Mouse (Mus musculus) right cerebral cortex, adult 18-20 months (tissue): ENCODE data around the gene Pdcd1lg2.

ENCODE experiments used
- DNase-seq: peaks from one replicate; pipeline ENCODE4 v3.0.0; 2022; ENCODE audit warnings: mixed read lengths

Gene Pdcd1lg2

DNA sequence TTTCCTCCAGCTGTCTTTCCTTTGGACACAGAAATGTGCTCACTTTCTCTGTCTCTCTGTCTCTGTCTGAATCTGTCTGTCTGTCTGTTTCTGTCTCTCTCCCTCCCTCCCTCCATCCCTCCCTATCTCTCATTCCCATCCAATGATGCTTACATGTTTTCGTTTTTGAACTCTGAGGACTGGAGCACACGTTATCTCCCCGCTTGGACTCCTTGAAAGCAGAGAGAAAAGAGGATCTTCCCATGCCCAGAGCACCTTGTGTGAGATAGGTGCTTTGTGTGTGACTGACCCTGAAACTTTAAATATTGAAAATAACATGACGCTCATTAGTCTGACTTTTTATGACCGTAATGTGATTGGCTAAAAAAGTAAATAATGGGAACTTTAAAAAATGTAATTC is 62.2 kb downstream of the Pdcd1lg2 start:
- DNase-seq = no peak

DNA sequence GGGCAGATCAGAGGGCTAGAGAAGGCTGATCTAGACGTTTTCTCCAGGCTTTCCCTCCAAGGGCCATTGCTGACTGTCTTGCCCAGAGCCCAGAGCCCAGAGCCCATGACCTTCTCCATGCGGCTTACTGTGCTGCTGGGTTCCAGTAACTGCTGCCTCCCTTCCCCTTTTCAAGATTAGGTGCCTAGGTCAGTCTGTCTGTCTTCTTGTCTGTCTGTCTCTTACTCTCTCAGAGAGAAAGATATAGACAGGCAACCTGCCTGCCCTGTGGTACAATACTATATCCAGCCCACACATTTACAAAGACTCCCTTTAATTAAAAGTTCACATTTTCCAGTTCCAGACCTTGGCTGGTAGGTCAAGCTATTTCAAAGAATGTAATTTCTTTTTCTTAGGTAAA is 64.1 kb downstream of the Pdcd1lg2 start:
- DNase-seq = no peak

DNA sequence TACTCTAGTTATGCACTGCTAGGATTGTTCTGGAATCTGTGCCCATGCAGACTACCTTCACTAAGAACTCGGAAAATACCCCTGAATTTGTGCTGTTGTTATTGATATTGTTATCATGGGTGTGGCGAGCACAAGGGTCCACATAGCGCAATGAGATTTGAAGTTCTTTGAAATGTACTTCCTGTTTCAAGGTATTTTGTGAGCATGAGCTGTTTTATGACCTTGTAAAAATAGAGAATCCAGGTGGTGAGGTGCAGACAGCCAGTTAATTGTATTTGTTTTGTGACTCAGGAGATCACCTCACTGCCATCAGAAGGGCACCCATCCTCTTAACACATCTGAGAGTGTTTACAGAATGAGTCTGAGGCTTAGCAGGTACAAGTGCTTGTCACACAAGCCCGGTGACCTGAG is 64.5 kb downstream of the Pdcd1lg2 start:
- DNase-seq = no peak

DNA sequence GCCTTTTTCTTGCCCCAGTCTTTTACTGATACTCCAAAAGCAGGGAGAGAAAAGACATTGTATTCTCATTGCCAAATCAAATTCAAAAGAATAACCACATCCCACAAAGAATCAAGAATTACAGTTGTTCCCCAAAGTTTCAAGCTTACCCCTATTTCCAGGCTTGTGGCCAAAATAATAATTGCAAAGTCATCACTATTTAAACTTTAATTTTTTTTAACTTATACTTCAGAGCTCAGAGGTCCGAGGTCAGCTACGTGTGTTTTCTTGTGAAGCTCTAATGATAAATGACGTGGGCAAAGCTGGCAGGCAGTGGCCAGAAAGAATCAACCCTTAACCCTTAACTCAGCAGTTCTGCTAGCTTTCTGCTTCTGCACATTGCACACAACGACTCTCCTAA is 67.9 kb downstream of the Pdcd1lg2 start:
- no peak for DNase-seq

DNA sequence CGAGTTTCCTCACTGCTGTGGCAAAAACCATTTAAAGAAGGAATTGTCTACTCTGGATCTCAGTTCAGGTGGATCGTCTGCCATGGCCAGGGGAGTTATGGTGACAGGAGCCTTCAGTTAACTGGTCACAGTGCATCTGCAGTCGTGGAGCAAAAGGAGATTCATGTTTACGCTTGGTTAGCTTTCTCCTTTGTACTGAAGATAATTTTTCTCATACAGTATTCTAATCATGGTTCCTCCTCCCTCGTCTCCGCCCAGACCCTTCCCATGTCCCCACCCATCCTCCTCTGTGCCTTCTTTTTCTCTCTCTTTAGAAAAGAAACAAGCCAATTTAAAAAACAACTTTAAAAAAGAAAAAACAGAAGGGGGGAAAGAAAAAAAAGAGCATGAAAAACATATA is 70.9 kb downstream of the Pdcd1lg2 start:
- DNase-seq = no peak

DNA sequence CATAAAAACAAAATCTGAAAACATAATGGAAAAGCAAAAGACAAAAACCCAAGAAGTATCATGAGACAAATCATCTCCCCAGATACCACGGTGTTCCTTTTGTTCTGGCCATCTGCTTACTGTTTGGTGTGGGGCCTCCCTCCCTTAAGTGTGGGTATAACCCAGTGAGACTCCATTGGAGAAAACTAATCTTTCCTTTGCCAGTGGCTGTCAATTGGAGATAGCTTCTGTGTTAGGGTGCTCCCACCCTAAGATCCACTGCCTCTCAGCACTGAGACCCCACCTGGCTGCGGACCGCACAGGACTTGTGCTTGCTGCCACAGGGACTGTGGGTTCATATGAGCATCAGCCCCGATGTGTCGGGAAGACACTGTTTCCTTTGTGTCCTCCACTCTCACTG is 71.4 kb downstream of the Pdcd1lg2 start:
- no peak for DNase-seq

DNA sequence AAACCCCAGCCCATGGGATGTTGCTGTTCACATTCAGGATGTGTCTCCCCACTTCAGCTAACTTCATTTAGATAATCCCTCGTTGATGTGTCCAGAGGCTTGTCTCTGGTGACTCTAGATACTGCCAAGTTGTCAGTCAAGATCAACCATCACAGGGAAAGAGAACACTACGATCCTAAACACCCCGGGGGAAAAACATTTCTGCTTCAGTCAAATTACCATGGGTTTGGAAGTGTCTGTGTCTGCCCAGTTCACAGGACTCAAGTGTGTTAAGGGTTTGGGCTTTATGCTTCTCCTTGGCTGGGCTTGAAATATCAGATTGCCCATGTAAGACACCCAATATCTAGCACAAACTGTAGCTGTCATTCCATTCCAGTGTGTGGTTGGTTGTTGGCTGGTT is 71.9 kb downstream of the Pdcd1lg2 start:
- no peak for DNase-seq

DNA sequence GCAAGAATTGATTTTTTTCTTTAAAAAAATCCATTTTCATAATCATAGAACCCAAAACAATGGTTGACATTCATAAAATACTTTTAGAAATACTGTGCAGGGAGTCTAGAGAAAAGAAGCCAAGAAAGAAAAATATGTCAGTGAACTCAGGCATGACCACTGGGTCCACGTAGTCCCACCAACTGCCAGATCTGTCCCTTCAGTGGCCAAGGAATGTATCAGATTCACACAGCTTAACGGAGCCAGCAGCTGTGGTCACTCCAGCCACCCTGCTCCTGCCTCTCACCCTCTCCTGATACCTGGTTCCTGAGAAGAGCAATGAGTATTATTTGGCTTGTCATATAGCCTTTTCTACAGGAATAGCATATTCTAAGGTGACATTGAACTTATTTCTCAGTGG is 72.7 kb downstream of the Pdcd1lg2 start:
- DNase-seq = no peak

DNA sequence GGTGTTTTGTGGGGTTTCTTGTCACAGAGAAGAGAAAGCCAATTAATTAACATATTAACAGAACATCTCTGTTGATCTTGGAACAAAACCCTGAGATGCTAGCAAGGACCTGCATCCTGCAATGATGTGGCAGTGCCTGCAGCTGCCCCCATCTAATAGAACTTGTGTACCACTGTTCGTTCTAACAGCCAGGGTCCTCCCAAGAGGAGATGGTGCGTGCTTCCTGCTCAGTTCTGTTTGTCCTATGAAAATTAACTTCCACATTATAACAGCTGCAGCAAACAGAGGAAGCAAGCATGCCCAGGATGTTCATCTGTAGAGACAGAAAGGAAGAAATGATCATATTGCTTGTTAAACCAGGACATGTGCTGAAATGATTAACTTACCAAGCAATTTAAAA is 73.8 kb downstream of the Pdcd1lg2 start:
- no peak for DNase-seq

DNA sequence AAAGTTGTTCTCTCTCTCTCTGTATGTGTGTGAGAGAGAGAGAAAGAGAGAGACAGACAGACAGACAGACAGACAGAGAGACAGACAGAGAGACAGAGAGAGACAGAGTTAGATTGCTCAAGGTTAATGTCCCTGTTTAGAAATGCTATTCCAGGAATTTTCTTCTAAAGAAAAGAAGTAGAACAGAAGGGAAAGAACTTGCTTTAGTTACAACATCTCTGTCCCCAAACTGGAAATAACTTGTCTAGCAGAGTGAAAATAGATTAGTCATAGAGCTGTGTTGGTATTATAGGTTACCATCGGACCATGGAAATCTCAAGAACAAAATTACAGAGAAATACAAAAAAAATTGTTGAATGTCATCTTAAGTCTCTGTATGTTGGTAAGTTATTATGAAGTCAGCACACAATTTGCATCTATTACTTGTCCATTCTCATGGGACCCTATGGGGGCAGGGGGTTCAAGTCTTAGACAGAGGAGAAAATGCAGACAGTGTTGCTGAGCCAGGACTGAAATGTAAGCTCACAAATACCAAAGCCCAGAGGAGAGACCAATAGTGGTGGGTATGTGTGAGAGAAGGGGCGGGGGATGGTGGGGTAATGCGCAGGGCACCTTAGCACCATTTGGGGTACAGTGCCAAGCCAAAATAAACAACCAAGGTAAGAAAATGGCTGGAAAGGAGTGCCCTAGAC is 74.7 kb downstream of the Pdcd1lg2 start:
- DNase-seq = no peak

DNA sequence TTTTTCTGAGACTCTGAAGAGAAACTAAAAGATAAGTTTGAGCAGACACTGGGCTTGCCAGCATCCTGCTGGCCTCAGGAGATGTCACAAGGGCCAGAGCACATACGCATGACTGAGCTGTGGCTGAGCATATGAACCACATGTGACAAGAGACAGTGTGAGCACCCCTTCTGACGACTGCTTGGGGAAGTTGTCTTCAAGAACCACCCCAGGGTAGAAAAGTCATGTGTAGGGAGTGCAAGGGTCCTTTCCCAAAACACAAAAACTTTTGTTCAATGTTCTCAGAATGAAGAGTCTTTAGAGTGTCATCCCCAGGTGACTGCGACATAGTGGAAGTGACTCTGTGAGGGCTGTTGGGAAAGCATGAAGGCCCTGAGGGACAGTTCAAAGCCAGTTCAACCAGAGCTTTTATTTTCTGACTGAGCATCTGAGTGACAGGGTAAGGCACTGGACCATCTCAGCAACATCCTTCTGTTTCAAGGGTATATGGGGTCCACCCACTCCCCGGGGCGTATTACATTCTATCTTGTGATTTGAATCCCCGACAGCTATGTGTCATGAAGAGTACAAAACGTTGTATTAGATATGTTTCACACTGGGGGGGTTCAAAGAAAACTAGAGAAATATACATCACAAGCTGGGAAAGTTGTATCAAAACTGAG is 76.0 kb downstream of the Pdcd1lg2 start:
- DNase-seq = no peak

DNA sequence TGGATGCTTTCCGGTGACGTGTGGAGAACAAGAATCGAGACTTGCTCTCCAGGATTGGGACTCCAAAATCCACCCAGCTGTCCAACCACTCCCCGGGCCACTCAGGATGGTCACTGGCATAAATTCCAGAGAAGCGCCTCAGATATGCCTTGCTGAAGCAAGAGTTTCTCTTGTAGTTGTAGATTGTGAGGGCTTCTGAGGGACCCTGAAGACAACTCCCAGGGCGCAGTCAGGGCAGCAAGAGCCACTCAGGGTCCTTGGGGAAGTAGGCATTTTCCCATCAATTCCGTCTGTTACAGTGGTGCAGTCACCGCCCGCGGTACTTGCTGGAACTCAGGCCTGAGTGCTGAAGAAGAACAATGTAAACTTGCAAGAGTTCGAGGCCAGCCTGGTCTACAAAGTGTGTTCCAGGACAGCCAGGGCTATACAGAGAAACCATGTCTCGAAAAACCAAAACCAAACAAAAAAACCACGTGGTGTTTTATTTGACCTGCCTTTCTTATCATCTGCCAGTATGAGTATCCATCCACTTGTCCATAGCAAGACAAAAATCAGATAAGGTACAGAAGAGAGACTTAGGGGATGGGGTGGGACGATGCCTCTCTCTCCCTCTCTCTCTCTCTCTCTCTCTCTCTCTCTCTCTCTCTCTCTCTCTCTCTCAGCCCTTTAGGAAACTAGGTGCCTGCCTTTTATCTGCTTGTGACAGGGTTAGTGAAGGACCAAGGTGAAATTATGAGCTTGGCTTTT is 76.8 kb downstream of the Pdcd1lg2 start:
- DNase-seq = no peak

DNA sequence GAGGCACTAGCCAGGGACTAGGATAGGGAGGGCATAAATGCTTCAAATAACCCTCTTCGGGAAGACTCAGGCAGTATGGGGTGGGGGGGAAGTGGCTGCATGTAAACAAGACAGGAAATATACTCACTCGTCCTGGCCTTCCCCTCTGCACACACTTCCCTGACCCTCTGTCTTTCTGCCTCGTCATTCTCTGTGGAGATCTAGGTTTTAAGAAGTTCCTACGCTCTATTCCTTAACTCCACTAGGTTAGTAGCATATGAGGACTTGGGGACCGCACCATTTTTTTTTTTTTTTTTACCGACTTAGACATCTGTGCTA is 77.3 kb downstream of the Pdcd1lg2 start:
- DNase-seq = no peak

DNA sequence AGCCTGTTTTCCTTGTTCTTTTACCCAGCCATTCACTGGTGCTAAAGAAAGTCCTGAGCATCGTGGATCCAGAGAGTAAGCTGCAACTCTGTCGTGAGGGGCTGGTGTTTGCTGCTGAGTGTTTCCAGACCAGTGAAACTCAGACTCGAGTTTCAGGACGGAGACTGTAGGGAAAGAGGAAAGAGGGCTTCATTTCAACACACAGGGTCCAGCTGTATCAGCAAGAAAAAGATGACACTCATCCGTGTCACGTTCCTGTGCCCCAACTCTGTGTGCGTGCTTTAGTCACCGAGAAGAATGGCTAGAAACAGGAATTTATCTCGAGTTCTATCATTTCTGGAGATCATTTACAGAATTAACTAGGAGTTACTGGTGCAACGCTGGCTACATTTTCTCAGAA is 77.7 kb downstream of the Pdcd1lg2 start:
- DNase-seq = no peak

DNA sequence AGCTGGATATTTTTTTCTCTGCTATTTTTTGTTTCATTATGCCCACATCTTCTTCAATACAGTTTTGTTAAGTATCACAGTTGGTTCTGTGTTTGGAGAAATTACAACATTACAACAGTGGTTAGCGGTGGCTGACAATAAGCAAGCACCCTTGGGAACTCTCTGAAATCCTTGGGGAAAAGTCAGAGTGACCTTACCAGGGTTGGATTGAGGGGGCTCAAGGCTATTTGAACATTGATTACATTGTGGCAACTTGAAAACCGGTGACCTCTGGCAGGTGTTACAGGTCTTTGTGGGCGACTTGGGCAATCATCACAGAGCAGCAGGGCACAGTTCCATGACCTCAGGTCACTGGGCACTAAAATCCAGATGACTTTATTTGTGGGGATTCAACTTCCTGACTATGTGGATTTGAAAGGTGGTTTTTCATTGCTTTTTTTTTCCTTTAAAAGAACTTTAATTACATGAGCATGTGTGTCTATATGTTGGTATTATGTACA is 79.1 kb downstream of the Pdcd1lg2 start:
- no peak for DNase-seq

DNA sequence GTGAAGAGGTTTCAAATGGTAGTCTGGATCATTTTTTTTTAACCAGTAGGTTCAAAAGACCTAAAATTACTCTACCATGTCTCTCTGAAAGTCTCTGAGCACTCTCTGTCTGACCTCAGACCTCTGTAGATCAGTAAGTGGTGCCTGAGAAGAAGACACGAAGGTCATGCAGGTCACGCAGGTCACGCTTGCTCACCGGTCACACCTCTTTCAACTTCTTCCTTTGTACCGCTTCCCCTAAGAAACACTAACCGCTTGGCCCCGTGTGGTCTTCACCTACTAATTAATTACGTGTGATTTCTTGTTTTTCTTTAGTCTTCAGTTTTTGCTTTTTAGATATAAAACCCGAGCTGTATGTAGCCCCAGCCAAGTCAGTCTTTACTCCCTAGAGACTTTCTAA is 80.7 kb downstream of the Pdcd1lg2 start:
- no peak for DNase-seq

DNA sequence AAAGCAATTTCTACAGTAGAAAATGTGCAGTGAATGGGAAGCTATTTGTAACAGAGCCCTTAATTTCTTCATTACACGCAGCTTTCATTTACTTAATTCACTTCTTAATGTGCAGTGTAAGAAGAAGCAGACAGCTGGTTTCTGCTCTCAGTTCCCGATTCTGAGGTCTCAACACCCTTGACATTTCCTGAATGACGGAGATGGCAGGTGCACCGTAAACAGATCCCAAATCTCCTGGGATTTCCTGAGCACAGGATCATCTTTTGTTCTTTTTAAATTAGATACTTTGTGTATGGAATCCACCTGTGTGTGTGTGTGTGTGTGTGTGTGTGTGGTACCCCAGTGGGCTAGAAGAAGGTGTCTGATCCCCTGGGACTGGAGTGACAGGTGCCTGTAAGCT is 83.7 kb downstream of the Pdcd1lg2 start:
- DNase-seq = no peak

DNA sequence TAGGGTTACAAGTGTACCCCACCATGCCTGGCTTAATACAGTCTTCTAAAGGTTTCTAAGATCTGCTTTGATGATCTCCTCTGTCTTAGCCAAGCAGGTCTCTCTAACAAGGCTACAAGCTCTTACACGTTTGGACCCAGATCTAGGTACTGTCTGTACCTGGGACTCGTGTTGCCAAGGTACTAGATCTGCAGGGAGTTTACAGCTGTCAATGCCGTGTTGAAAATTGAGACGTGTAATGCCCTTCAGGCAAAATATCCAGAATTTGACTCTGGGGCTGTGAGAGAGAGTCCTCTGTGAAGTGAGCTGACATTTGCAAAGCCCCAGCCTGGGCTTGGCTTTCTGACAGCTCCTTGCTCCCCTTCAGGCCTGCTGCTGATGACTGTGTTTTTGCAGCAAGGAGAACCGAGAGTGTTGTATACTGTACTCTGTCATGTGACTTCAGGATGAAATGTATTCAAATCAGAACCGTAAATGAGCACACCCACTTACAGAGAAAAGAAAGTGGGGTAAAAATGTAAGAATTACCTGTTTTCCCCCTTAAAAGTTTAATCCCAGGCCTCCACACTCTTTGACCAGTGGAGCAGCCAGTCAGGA is 85.4 kb downstream of the Pdcd1lg2 start:
- no peak for DNase-seq

DNA sequence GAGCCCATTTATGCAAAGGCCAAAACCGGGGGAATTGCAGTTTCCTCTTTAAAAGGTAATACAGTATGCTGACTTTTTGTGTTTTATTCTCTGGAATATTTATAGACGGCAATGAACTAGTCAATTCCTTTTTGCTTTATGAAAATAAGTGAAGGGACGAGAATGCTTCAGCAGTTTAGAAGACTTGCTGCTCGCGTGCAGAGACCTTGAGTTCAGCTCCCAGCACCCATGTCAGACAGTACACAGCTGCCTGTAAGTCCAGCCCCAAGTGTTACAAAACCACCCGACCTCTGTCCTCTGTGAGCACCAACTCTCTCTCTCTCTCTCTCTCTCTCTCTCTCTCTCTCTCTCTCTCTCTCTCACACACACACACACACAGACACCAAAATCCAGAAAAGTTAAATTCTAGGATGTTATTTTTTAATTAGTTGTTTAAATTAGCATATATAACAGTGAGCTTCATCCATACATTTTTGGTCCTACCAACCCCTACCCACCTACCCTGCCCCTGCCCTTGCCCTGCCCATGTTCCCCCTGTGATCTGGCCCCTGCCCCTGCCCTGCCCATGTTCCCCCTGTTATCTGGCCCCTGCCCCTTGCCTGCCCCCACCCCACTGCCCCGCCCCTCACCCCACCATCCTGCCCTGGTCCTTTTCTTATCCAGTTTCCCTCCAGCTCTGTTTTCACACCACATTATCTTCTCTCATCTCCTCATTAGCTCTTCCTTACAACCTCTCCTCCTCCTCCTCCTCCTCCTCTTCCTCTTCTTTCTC is 86.3 kb downstream of the Pdcd1lg2 start:
- no peak for DNase-seq

DNA sequence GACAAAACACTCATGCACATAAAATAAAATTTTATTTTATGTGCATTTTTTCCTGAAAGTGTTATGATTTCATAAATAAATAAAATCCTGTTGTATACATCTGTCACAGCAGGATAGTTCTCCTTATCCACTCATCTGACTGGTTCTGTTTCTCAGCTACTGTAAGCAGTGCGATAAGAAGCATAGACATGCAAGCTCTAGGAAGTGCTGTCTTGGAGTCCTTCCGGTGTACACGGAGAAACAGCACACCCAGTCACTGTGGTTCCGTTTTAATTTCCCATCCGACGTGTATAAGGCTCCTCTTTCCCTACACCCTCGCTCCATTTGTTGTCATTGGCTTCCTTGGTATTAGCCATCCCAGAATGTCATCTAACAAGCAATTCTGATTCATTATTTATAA is 87.2 kb downstream of the Pdcd1lg2 start:
- DNase-seq = no peak

DNA sequence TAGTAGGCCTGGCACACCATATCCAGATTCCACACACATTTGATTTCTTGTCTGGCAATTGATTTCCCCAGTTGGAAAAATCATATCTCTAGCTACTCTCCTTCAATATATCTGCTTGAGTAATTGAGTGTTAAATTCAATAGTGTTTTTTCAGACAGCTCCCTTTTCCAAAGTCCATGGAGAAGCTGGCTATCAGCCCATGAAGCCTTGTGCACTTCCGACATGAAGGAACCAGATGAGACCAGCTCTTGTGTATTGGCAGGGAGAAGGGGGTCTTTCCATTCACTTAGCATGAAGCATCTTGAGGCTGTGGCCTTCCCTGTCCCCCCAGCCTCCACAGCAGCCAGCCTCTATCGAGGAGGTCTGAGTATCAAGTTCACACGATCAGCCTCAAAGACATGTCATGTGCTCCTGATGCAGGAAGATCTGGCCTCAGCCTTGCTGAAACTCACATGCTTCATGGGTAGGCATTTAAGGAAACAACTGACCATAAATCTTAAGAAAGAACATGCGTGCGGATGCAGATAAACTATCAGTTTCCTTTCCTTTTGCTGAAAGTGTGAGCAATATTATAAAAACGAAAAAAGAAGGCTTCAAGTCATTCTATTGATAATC is 88.2 kb downstream of the Pdcd1lg2 start:
- no peak for DNase-seq

DNA sequence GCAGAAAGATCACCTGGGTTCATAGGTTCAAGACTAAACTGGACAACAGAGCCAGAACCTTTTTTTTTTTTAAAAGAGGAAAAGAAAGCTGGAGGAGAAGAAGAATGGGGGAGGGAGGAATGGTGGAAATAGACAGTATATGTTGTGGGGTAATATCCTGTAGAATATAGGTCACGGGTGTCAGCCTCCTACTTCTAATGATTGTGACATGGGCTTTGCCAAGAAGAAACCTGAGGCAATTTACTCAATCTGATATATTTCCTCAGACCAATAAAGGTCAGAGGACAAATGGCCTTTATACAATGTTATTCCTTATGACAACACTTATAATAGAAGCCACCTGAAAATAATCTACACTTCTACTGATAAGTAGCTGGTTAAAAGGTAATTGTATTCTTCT is 89.6 kb downstream of the Pdcd1lg2 start:
- DNase-seq = no peak

DNA sequence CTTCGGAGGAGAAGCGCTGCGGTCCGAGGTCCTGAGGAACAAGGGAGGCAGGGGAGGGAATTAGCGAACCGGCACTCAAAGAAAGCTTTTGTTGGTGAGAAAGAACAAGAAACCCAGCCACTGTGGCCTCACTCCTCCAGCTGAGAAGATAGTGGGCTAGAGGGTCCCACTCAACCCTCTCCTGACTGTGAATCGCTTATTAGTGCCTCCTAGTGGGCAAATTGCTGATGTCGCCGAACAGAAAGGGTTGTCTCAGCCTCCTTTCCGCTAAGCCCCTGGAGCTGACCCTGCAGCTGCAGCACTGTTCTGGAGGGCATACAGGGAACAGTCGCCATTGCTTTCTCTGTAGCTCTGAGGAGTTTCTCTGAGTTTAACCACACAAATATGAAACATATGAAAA is 90.4 kb downstream of the Pdcd1lg2 start:
- DNase-seq = peak; percentile 14
